In genomic region chr8:125254188-125255005, GRCm38 (mm10) we compare ENCODE assay signal across 8 mouse cellular contexts.
DNase-seq lines count a peak whose midpoint lies in the region; ATAC-seq and TF ChIP-seq lines count a peak whose summit lies in the region.

No protein-coding gene starts in this region.

- H3K9me3 ChIP-seq in heart, embryonic 12.5 days (replicated peaks), result no peaks in the 10 kb centered on the region
- H3K9me3 ChIP-seq in kidney, embryonic 16.5 days (ENCODE audit: low read length), result no peaks in the 10 kb centered on the region

- no peaks in the 10 kb centered on the region for H3K79me2 ChIP-seq in myocyte (ENCODE audit: control insufficient read depth, insufficient read depth)

- H3K27me3 ChIP-seq in heart, embryonic 12.5 days (replicated peaks), result no peaks in the 10 kb centered on the region
- no peaks in the 10 kb centered on the region for H3K27me3 ChIP-seq in kidney, embryonic 16.5 days (ENCODE audit: insufficient read depth, low read length)
- H3K27me3 ChIP-seq in myocyte (ENCODE audit: control insufficient read depth, insufficient read depth, insufficient read length), result no peaks in the 10 kb centered on the region

- no peak overlapping the region for H3K4me3 ChIP-seq in embryonic fibroblast, embryonic 13.5 days (ENCODE audit: insufficient read depth, low read length)
- H3K4me3 ChIP-seq in heart, embryonic 12.5 days, result peak overlapping the region; percentile 49
- H3K4me3 ChIP-seq in kidney, embryonic 16.5 days (ENCODE audit: low read length), result peak overlapping the region; percentile 44
- H3K4me3 ChIP-seq in myocyte, result peak overlapping the region; percentile 37

- peak overlapping the region; percentile 80 for H3K27ac ChIP-seq in embryonic fibroblast, embryonic 13.5 days (ENCODE audit: insufficient read depth, low read length)
- H3K27ac ChIP-seq in heart, embryonic 12.5 days (ENCODE audit: poor library complexity, severe bottlenecking), result peak overlapping the region; percentile 88
- peak overlapping the region; percentile 53; the same call in 1 of the 2 replicates for H3K27ac ChIP-seq in kidney, embryonic 16.5 days (ENCODE audit: low read length)

- peak; percentile 60 for ATAC-seq in heart, embryonic 12.5 days (ENCODE audit: insufficient number of reproducible peaks, low FRiP score)
- ATAC-seq in kidney, embryonic 16.5 days (ENCODE audit: low FRiP score, low TSS enrichment), result peak; percentile 53; the same call in 1 of the 2 replicates

- 0 out of 2 replicates have a peak, but pooled peaks cover 2% of the 10 kb centered on the region for H3K4me1 ChIP-seq in embryonic fibroblast, embryonic 13.5 days (ENCODE audit: control insufficient read depth, insufficient read depth, low read length)
- H3K4me1 ChIP-seq in heart, embryonic 12.5 days (replicated peaks), result peaks cover 34% of the 10 kb centered on the region
- peaks cover 4% of the 10 kb centered on the region for H3K4me1 ChIP-seq in kidney, embryonic 16.5 days (ENCODE audit: insufficient read depth, low read length)

- no peak for TF ChIP-seq CTCF in embryonic fibroblast, embryonic 13.5 days (IDR thresholded peaks at IDR 0.05; ENCODE audit: borderline replicate concordance, insufficient read depth, low read length)

- peak overlapping the region; percentile 81 for H3K4me2 ChIP-seq in heart, embryonic 12.5 days
- peak overlapping the region; percentile 57 for H3K4me2 ChIP-seq in kidney, embryonic 16.5 days (replicated peaks; ENCODE audit: low read depth, low read length)
- peak overlapping the region; percentile 99 for H3K4me2 ChIP-seq in myocyte (ENCODE audit: low read depth)

- TF ChIP-seq POLR2A in embryonic fibroblast, embryonic 13.5 days (IDR thresholded peaks at IDR 0.05; ENCODE audit: low read depth, low read length), result peak; percentile 42; the same call in 1 of the 2 replicates
- no peak for TF ChIP-seq POLR2A in myocyte (IDR thresholded peaks at IDR 0.05; ENCODE audit: insufficient read length, low read depth)

- H3K36me3 ChIP-seq in heart, embryonic 12.5 days, result no peaks in the 10 kb centered on the region
- no peaks in the 10 kb centered on the region for H3K36me3 ChIP-seq in kidney, embryonic 16.5 days (ENCODE audit: insufficient read depth, low read length)
- H3K36me3 ChIP-seq in myocyte (ENCODE audit: control insufficient read depth, insufficient read depth), result no peaks in the 10 kb centered on the region

- H3K9ac ChIP-seq in heart, embryonic 12.5 days, result peak overlapping the region; percentile 69
- peak overlapping the region; percentile 53 for H3K9ac ChIP-seq in kidney, embryonic 16.5 days (replicated peaks; ENCODE audit: low read length)

- H3ac ChIP-seq in myocyte (ENCODE audit: control insufficient read depth, insufficient read length), result peak overlapping the region; percentile 22

- DNase-seq in 3134 (ENCODE audit: extremely low read depth, insufficient read length, low spot score), result peak; percentile 84
- peak; percentile 99 for DNase-seq in brain, adult 2 months (ENCODE audit: low read depth, low spot score)
- DNase-seq in liver, result peak; percentile 65
- peak; percentile 47 to 51 for DNase-seq in spleen, postnatal 36 days (ENCODE audit: low spot score in 2 of 2)

- 19% methylated on average over 23 of the region's 23 CpGs for WGBS in heart, embryonic 12.5 days
- WGBS in kidney, embryonic 16.5 days, result 37% methylated on average over 23 of the region's 23 CpGs

TF ChIP-seq in myocyte, 11 proteins besides CTCF, POLR2A, EP300 and RAD21:
- peak in 1 of 3 experiments; percentile 61 for TF ChIP-seq MYOD1 (IDR thresholded peaks at IDR 0.05; ENCODE audit: control insufficient read depth in 1 of 3, insufficient read length in 2 of 3, low read depth in 2 of 3)
- peak in 1 of 3 experiments; percentile 47 for TF ChIP-seq MYOG (IDR thresholded peaks at IDR 0.05; ENCODE audit: control insufficient read depth in 1 of 3, insufficient read depth in 1 of 3, insufficient read length in 2 of 3, low read depth in 2 of 3)
- no peak for TF ChIP-seq SRF (IDR thresholded peaks at IDR 0.05; ENCODE audit: control insufficient read depth, insufficient read length, low read depth)
TF ChIP-seq in myocyte: peak in this region for 2.

Comparison
In these comparisons a context has a peak if more than half of its experiments do, and no peak if none do; other contexts are left out.
1. DNase-seq: peak in every context shown above with its lines; median percentile 99 in brain, adult 2 months; 84 in 3134; 65 in liver; 49 in spleen, postnatal 36 days.